Mouse (Mus musculus): Measurements from ENCODE around the gene Slamf6.

GRCm38 (mm10) chr1:171919901-171920510, 2.7 kb downstream of the Slamf6 start:
- no peak for TF ChIP-seq CTCF (IDR thresholded peaks at IDR 0.05; ENCODE audit: low read depth)
- TF ChIP-seq EP300 (optimal IDR thresholded peaks at IDR 0.05), result no peak
